In the genomic region with DNA sequence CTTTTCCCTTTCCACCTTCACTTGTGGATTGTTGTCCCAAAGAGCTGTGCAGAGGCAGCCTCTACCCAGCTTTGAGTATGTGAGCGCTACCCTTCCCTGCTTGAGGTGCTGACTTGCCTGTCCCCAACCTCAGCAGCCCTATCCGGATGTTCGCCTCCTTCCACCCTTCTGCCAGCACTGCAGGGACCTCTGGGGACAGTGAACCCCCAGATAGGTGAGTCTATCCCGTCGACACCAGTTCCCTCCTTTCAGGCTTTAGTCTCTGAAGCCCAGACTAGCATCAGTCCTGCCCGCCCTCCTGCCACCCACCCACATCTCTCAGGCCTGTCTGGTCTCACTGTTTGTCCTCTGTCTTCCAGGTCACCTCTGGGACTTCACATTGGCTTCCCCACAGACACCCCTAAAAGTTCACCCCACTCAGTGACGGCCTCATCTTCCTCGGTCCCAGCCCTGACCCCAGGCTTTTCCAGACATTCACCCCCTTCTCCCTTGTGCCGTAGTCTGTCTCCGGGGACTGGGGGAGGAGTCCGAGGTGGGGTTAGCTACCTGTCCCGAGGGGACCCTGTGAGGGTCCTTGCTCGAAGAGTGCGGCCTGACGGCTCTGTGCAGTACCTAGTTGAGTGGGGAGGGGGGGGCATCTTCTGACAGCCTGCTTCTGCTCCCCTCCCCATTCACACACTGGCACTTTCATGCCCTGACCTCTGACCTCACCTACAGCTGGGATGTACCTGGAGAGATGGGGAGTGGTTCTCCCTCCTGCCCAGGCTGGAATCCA, we compare ENCODE assay signal across 13 mouse cellular contexts. TPM values are rescaled to one million over a fixed set of nuclear protein-coding genes. Genes with fewer than 3 reads are reported as not detected.
DNase-seq lines count a peak whose midpoint lies in the region; ATAC-seq and TF ChIP-seq lines count a peak whose summit lies in the region.
"Had no signal": no experiment of that assay in that cellular context is flagged by ENCODE, and none has a peak within 500 bp of the region (broad histone marks: within the 10 kb centered on the region; RNA-seq: fewer than 3 reads in every experiment).

No protein-coding gene starts in this region.

- peaks cover 30% of the 10 kb centered on the region; the same call in 1 of the 2 replicates for H3K36me3 ChIP-seq in intestine, embryonic 14.5 days (ENCODE audit: control insufficient read depth, insufficient read depth, low read length)
- peaks cover 15% of the 10 kb centered on the region; the same call in 1 of the 2 replicates for H3K36me3 ChIP-seq in intestine, embryonic 16.5 days (ENCODE audit: control insufficient read depth, insufficient read depth, low read length)
- peaks cover 20% of the 10 kb centered on the region for H3K36me3 ChIP-seq in liver, postnatal 0 days (replicated peaks; ENCODE audit: insufficient read depth, low read length)

- DNase-seq in cerebellum, adult 9-11 months = peak; percentile 70
- no peak for DNase-seq in cerebellum, postnatal 10 days
- DNase-seq in intestine, embryonic 14.5 days (ENCODE audit: low spot score) = no peak
- peak; percentile 27 to 44 for DNase-seq in right cerebral cortex, postnatal 10 days (ENCODE audit: low spot score in 2 of 2)
- no peak for DNase-seq in right cerebral cortex, postnatal 14 days
- peak; percentile 12 for DNase-seq in liver, postnatal 0 days
- DNase-seq in frontal cortex, adult 2 months (ENCODE audit: extremely low spot score in 1 of 2, low spot score in 1 of 2) = no peak
- DNase-seq: adrenal gland, adult 8-10 months; B cell, adult 2 months; kidney, adult 2 months; thymus, postnatal 36 days had no signal

- no peak for TF ChIP-seq CTCF in liver, postnatal 0 days (IDR thresholded peaks at IDR 0.05; ENCODE audit: low read depth)

- H3K27me3 ChIP-seq in intestine, embryonic 14.5 days (replicated peaks; ENCODE audit: control insufficient read depth, insufficient read depth, low read length) = no peaks in the 10 kb centered on the region
- no peaks in the 10 kb centered on the region for H3K27me3 ChIP-seq in intestine, embryonic 16.5 days (replicated peaks; ENCODE audit: control insufficient read depth, insufficient read depth, low read length)
- no peaks in the 10 kb centered on the region for H3K27me3 ChIP-seq in liver, postnatal 0 days (ENCODE audit: insufficient read depth, low read length)
- H3K27me3 ChIP-seq: embryonic facial prominence, embryonic 12.5 days had no signal

- ATAC-seq in intestine, embryonic 14.5 days (replicated peaks; ENCODE audit: low FRiP score, low TSS enrichment, low read depth) = no peak
- no peak for ATAC-seq in intestine, embryonic 16.5 days
- ATAC-seq in liver, postnatal 0 days = no peak

- 86% methylated on average over 15 of the region's 15 CpGs for WGBS in intestine, embryonic 14.5 days
- 82% methylated on average over 15 of the region's 15 CpGs for WGBS in intestine, embryonic 16.5 days
- WGBS in liver, postnatal 0 days (ENCODE audit: insufficient replicate concordance) = 83% methylated on average over 15 of the region's 15 CpGs

- H3K9me3 ChIP-seq in intestine, embryonic 14.5 days (ENCODE audit: control insufficient read depth, low read length) = no peaks in the 10 kb centered on the region
- H3K9me3 ChIP-seq in intestine, embryonic 16.5 days (ENCODE audit: control insufficient read depth, low read length) = no peaks in the 10 kb centered on the region
- no peaks in the 10 kb centered on the region for H3K9me3 ChIP-seq in liver, postnatal 0 days (ENCODE audit: low read length)
- H3K9me3 ChIP-seq: embryonic facial prominence, embryonic 12.5 days had no signal

- H3K4me1 ChIP-seq in intestine, embryonic 14.5 days (replicated peaks; ENCODE audit: control insufficient read depth, insufficient read depth, low read length) = peaks cover 37% of the 10 kb centered on the region
- H3K4me1 ChIP-seq in intestine, embryonic 16.5 days (ENCODE audit: control insufficient read depth, insufficient read depth, low read length) = peaks cover 37% of the 10 kb centered on the region
- H3K4me1 ChIP-seq in liver, postnatal 0 days (ENCODE audit: insufficient read depth) = peaks cover 41% of the 10 kb centered on the region

- no peak for TF ChIP-seq EP300 in liver, postnatal 0 days (IDR thresholded peaks at IDR 0.05; ENCODE audit: low read depth)

- no peak overlapping the region for H3K27ac ChIP-seq in intestine, embryonic 14.5 days (ENCODE audit: low read depth)
- no peak overlapping the region for H3K27ac ChIP-seq in intestine, embryonic 16.5 days (ENCODE audit: low read length)
- no peak overlapping the region for H3K27ac ChIP-seq in liver, postnatal 0 days (ENCODE audit: low read depth)
- H3K27ac ChIP-seq: embryonic facial prominence, embryonic 12.5 days had no signal

- peak overlapping the region; percentile 93; the same call in 1 of the 2 replicates for H3K4me2 ChIP-seq in intestine, embryonic 14.5 days (ENCODE audit: low read length)
- H3K4me2 ChIP-seq in intestine, embryonic 16.5 days (ENCODE audit: low read depth, low read length) = no peak overlapping the region
- 0 out of 2 replicates have a peak overlapping the region, but pooled peaks have one; percentile 95 for H3K4me2 ChIP-seq in liver, postnatal 0 days (ENCODE audit: low read depth, low read length)

- no peak overlapping the region for H3K9ac ChIP-seq in intestine, embryonic 14.5 days (ENCODE audit: low read length)
- H3K9ac ChIP-seq in intestine, embryonic 16.5 days (ENCODE audit: low read depth, low read length) = no peak overlapping the region
- no peak overlapping the region for H3K9ac ChIP-seq in liver, postnatal 0 days (replicated peaks)

- H3K4me3 ChIP-seq in intestine, embryonic 14.5 days (ENCODE audit: low read depth, low read length) = no peak overlapping the region
- no peak overlapping the region for H3K4me3 ChIP-seq in intestine, embryonic 16.5 days (ENCODE audit: low read length)
- H3K4me3 ChIP-seq in liver, postnatal 0 days (ENCODE audit: low read depth, low read length) = no peak overlapping the region

RNA-seq across cellular contexts. Expression of a gene that starts 2.3 kb away (rescaled TPM):
- polyA plus RNA-seq in intestine, embryonic 14.5 days (2014; fragmentation: Nextera tagmentation; extraction: Ambion mirVana) = 195 and 197 TPM in 2 replicates
- polyA plus RNA-seq in intestine, embryonic 16.5 days (2015; fragmentation: Nextera tagmentation; extraction: Ambion mirVana) = 294 and 314 TPM in 2 replicates
- polyA plus RNA-seq in liver, postnatal 0 days (2015; fragmentation: Nextera tagmentation; extraction: Ambion mirVana) = 83.4 and 87.1 TPM in 2 replicates
- 120 and 132 TPM in 2 replicates for polyA plus RNA-seq in frontal cortex, adult 2 months (2012; rRNA removed)

RNA-seq across cellular contexts. Expression of a gene that starts 3.9 kb away (rescaled TPM):
- polyA plus RNA-seq in intestine, embryonic 14.5 days (2014; fragmentation: Nextera tagmentation; extraction: Ambion mirVana) = 2.2 and 2.4 TPM in 2 replicates
- 0.66 and 1.1 TPM in 2 replicates for polyA plus RNA-seq in intestine, embryonic 16.5 days (2015; fragmentation: Nextera tagmentation; extraction: Ambion mirVana)
- polyA plus RNA-seq in liver, postnatal 0 days (2015; fragmentation: Nextera tagmentation; extraction: Ambion mirVana) = 0.19 and 0.33 TPM in 2 replicates
- 212 and 226 TPM in 2 replicates for polyA plus RNA-seq in frontal cortex, adult 2 months (2012; rRNA removed)

RNA-seq across cellular contexts. Expression of a gene that starts 4.3 kb away (rescaled TPM):
- polyA plus RNA-seq in intestine, embryonic 14.5 days (2014; fragmentation: Nextera tagmentation; extraction: Ambion mirVana) = 6.0 and 6.4 TPM in 2 replicates
- polyA plus RNA-seq in intestine, embryonic 16.5 days (2015; fragmentation: Nextera tagmentation; extraction: Ambion mirVana) = 6.8 and 8.0 TPM in 2 replicates
- 2.5 and 2.7 TPM in 2 replicates for polyA plus RNA-seq in liver, postnatal 0 days (2015; fragmentation: Nextera tagmentation; extraction: Ambion mirVana)
- 44.1 and 44.7 TPM in 2 replicates for polyA plus RNA-seq in frontal cortex, adult 2 months (2012; rRNA removed)

RNA-seq across cellular contexts. Expression of a gene that starts 20.2 kb away (rescaled TPM):
- polyA plus RNA-seq in intestine, embryonic 14.5 days (2014; fragmentation: Nextera tagmentation; extraction: Ambion mirVana) = 5.2 and 8.1 TPM in 2 replicates
- polyA plus RNA-seq in intestine, embryonic 16.5 days (2015; fragmentation: Nextera tagmentation; extraction: Ambion mirVana) = 5.3 and 6.5 TPM in 2 replicates
- polyA plus RNA-seq in liver, postnatal 0 days (2015; fragmentation: Nextera tagmentation; extraction: Ambion mirVana) = 1.6 and 2.7 TPM in 2 replicates
- 4.2 and 4.5 TPM in 2 replicates for polyA plus RNA-seq in frontal cortex, adult 2 months (2012; rRNA removed)

RNA-seq across cellular contexts. Expression of a gene that starts 35.9 kb away (rescaled TPM):
- 9.8 and 12.8 TPM in 2 replicates for polyA plus RNA-seq in intestine, embryonic 14.5 days (2014; fragmentation: Nextera tagmentation; extraction: Ambion mirVana)
- 13.8 and 14.8 TPM in 2 replicates for polyA plus RNA-seq in intestine, embryonic 16.5 days (2015; fragmentation: Nextera tagmentation; extraction: Ambion mirVana)
- polyA plus RNA-seq in liver, postnatal 0 days (2015; fragmentation: Nextera tagmentation; extraction: Ambion mirVana) = 3.3 and 4.4 TPM in 2 replicates
- polyA plus RNA-seq in frontal cortex, adult 2 months (2012; rRNA removed) = 16.7 and 17.4 TPM in 2 replicates

Comparison
In these comparisons a context has a peak if more than half of its experiments do, and no peak if none do; other contexts are left out.
1. DNase-seq: peak in cerebellum, adult 9-11 months (single experiment), right cerebral cortex, postnatal 10 days (2 of 2) and liver, postnatal 0 days (single experiment); none in cerebellum, postnatal 10 days (0 of 2), intestine, embryonic 14.5 days (single experiment), right cerebral cortex, postnatal 14 days (single experiment) and frontal cortex, adult 2 months (0 of 2).
2. RNA of a gene that starts 3.9 kb away (polyA plus RNA-seq): 212 to 226 TPM in frontal cortex, adult 2 months; 2.2 to 2.4 TPM in intestine, embryonic 14.5 days, 0.66 to 1.1 TPM in intestine, embryonic 16.5 days and 0.19 to 0.33 TPM in liver, postnatal 0 days; every median in the first group is over 10 times any median in the second.